Mouse (Mus musculus) cerebellum, adult 9-10 months (tissue): Measurements from ENCODE around the gene Mink1.

Experiments
- DNase-seq: peaks from one replicate; pipeline ENCODE4 v3.0.0; 2022

Gene Mink1

DNA sequence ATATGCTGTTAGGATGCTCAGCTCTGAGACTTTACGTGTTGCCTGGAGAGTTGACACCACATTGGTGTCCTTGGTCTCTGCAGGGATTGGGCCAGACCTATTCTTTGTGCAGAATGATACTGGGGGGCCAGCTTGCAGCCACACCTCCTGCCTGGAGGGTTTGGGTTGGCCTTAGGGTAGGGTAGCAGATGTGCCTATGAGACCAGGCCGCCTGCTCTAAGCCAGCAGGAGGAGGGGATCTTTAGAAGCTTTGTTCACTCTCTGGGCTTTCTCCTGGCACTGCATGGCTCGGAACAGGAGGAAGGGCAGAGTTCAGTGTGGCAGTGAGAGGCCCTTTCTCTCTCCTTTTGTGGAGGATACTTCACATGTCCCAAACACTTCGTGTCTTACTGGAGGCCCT, 33.4 kb downstream of the Mink1 start:
- DNase-seq, result no peak

DNA sequence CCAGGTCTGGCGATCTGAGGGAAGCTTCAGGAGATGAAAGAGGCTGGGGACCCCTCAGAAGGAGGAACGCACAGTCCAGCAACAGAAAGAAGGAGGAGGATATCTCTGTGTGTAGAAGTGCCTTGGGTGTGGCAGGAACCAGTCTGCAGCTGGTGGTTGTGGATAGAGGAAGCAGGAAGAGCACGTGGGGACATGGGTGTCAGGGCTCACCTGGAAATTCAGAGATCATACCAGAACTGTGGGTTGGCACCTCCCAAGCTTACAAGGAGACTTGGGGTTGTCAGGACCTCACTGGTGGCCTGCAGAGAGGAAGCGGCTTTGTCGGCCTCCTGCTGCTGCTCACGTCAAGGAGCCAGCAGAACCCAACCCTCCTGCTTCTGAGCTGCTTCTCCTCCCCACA, 34.6 kb downstream of the Mink1 start:
- no peak for DNase-seq

DNA sequence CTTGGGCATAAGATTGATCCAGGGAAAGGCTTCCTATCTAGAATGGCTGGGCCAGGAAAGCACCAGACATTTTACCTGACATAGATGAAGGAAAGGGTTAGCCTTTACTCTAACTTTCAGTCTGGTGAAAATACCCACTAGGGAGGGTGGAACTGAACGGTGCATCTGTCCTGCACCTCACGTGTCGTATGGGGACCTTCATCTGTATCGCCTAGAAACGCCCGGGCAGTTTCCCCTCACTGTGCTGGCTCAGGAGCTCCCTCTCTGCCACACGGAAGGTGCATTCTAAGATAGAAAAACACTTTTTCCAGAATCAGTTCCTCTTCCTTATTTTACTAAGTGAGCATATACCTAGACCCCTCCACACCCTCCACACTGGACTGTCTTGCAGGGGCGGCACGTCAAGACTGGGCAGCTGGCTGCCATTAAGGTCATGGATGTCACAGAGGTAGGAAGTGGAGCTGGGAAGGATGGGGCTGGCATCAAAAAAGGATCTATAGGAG, 35.8 kb downstream of the Mink1 start:
- no peak for DNase-seq

DNA sequence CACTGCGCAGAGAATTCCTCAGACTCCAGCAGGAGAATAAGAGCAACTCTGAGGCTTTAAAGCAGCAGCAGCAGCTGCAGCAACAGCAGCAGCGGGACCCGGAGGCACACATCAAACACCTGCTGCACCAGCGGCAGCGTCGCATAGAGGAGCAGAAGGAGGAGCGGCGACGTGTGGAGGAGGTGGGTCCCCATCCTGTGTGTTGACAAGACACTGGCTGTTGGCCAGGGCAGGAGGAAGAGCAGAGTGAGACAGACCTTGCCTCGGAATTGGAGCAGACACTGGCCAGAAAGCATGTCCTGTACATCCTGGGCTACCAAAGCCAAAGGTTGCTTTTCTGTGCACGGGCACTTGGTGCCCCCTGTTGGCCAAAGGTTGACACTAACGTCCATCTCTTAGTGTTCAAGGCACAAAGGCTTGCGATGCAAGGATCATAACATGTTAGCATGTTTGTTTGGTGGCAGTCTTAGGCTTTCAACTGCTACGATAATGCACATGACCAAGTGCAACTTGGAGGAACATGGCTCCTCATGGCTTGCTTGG, 42.4 kb downstream of the Mink1 start:
- peak; percentile 84 for DNase-seq

DNA sequence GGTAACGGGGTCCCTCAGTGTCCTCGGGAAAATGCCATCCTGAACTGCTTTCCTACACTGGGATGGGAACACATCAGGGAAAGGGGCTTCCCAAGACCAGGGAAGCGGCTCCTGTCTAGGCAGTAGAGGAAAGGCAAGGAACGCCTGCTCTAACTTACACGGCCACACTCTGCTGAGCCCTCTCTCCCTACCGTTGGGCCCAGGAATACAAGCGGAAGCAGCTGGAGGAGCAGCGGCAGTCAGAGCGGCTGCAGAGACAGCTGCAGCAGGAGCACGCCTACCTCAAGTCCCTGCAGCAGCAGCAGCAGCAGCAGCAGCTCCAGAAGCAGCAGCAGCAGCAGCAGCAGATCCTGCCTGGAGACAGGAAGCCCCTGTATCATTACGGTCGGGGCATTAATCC, 44.0 kb downstream of the Mink1 start:
- DNase-seq, result no peak

DNA sequence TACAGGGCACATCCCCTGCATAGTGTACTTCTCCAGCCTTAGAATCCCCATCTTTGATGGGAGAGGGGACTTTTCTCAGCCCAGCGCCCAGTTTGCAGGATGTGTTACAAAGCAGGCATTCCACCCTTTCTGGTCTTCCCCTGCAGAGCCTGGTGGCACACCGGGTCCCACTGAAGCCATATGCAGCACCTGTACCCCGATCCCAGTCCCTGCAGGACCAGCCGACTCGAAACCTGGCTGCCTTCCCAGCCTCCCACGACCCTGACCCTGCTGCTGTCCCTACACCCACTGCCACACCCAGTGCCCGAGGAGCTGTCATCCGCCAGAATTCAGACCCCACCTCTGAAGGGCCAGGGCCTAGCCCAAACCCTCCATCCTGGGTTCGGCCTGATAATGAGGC, 44.9 kb downstream of the Mink1 start:
- no peak for DNase-seq

DNA sequence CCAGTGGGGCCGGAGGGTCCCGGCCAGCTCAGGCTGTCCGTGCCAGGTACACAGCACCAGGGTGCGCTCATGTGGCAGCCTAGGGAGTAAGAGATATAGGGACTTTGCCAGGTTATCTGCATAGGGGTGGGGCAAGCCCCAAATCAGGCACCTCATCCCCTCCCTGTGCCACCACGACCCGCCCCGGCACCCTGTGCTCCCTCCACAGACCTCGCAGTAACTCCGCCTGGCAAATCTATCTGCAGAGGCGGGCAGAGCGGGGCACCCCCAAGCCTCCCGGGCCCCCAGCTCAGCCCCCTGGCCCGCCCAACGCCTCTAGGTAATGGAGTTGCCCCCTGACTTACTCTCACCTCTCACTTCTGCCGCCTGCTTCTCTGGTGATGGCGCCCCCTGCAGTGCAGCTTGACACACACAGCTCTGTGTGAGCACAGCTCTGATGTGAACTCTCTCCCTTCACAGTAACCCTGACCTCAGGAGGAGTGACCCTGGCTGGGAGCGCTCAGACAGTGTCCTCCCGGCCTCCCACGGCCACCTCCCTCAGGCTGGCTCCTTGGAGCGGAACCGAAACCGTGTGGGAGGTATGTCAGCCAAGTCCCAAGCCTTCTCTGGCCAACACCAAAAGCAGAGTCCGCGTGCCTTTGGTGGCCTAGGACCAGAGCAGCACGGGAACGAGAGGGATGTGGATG, 45.8 kb downstream of the Mink1 start:
- no peak for DNase-seq

DNA sequence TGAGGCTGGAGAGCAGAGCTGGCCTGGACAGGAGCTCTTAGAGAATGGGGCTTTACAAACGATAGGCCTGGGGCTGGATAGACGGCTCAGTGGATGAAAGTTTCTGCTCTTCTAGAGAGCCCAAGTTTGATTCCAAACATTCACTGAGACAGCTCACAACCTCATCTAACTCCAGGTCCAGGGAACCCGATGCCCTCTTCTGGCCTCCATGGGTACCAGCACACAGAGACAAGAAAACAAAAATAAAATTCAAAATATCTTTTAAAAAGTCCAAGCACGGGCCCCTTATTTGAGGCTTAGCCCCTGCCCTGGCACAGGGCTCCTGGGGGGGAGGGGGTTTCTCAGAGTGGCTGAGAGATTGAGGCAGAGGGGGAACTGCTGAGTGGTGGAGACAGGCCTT, 48.1 kb downstream of the Mink1 start:
- DNase-seq, result no peak

DNA sequence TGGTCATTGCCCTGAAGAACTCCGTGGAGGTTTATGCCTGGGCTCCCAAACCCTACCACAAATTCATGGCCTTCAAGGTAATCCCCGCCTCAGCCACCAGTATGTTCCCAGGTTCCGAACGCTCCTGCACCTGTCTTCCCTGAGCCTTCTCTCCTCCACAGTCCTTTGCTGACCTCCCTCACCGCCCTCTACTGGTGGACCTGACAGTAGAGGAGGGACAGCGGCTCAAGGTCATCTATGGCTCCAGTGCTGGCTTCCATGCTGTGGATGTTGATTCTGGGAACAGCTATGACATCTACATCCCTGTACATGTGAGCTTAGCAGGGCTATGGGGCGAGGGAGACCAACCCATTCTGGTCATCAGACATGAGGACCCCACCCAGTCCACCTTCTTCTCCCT, 49.8 kb downstream of the Mink1 start:
- DNase-seq, result no peak

DNA sequence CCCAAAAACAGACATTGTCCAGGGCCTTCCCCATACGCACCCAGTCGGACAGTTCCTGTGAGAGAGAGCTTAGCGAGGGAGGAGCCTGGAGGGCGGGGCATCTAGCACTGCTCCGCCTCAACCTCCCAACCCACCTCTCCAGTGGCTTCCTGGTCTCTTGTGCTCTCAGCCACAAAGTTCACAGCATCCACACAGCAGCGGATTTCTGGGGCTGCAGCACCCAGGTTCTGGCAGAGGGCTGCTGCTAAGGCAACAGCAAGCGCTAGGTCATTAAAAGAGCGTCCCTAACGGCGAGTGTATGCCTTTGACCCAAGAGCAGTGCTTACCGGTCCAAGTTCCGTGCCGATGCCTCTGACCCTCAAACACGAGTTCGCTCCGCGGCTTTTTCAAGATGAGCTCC, 52.4 kb downstream of the Mink1 start:
- no peak for DNase-seq

DNA sequence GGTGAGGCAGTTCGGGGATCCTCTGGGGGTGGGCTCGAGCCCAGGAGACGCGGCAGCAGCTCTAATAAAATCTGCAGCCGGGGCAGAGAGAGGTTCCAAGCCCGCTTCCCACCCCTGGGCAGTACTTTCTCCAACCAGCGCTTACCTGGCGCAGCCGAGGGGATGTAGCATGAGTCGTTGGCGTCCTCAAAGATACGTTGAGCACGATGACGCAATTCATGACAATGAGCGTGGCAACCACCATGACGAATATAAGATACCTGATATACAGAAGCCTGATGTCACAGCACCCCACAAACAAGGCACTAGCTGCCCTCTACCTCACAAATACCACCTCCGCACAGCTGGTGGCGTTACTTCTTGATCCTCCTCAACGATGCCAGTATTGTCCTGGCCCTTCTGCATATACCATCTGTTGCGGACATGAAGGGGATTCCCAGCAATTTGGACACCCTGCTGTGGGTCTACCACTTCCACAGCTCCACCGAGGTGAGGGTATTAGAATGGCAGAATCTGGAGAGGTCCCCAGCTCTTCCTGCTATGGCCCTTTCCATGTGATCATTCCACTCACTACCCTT, 52.9 kb downstream of the Mink1 start, which contains the start of gene 4930544D05Rik:
Gene 4930544D05Rik, plus strand, starts transcription at position 333 of the 578 bp plus-strand sequence.
- DNase-seq, result no peak

DNA sequence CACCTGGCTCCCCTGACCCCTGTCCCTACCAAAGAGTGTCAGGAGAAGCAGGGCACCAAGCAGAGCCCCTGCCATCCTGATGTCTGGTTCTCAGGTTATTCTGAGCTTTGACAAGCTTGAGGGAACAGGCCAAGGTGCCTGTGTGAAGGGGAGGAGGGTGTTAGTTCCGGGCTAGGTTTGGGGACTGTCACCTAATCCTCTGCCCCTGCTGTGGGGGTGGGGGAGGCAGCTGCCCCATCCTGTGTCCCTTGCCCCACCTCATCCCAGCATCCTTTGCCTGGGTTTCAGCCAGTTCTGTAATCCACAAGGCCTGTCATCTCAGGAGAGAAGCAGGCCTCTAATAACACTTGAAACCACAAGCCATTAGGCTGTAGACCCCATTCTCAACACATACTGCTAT, 56.4 kb downstream of the Mink1 start, which contains the start of gene Chrne:
Gene Chrne, minus strand, starts transcription at position 116 of the 400 bp plus-strand sequence.
- DNase-seq, result no peak

DNA sequence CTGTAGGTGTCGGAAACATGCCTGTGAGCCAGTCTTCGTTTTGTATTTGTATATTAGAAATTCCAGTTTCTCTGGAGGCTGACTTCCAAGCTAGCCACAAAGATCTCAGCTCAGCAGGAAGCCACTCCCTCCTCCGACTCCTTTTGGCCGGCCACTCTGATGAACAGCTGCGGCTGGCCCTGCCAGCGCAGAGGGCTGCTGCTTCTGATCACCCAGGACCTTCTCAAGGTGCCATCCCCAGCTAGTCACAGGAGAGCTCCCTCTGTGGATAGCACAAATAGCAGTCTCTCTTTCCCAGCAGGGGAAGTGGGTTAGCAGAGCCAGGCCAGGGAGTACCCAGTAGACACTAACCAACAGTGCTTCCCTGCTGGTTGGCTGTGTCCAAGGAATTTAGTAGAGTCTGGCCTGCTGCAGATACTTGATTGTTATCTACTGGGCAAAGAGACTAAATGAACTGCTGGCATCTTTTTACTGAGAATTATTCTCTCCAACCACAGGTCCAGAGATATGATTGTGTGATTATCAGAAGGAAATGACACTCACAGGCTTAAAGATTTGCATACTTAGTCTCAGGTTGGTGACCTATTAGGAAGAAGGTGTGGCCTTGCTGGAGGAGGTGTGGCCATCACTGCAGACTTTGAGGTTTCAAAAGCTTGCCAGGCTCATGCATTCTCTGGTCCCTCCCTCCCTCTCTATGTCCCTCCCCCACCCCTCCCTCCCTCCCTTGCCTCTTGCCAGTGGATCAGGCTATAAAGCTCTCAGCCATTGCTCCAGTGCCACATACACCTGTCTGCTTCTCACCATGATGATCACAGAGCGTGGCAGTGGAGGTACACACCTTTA, 59.5 kb downstream of the Mink1 start:
- DNase-seq, result no peak

DNA sequence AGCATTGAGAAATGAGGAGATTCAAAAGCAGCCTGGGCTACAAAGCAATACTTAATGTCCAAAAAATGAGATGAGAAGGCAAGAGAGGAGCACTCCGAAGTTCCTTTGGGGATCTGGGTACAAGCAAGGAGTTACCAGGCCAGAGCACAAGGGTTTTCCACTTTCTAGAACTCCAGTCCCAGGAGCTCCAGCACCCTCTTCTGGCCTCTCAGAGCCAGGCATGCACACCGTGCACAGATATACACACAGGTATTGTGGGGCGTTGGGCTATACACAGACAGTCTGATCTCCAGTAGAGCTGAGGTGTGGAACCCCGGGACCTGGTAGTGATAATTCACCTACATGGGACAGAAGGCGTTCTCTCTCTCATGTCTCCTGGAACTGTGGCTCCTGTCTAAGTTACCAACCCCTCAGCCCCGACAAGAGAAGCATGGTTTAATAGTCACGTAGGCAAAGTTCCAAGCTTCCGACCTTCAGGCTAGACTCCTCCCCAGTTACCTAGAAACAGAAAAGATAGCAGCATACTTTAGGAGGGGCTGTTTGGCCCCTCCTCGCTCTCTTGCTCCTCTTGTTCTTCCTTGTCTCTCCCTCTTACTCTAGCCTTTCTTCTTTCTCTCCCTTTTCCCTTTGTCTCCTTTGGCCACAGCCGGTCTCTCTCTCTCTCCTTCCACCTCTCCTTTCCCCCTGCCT, 60.5 kb downstream of the Mink1 start:
- DNase-seq, result no peak

DNA sequence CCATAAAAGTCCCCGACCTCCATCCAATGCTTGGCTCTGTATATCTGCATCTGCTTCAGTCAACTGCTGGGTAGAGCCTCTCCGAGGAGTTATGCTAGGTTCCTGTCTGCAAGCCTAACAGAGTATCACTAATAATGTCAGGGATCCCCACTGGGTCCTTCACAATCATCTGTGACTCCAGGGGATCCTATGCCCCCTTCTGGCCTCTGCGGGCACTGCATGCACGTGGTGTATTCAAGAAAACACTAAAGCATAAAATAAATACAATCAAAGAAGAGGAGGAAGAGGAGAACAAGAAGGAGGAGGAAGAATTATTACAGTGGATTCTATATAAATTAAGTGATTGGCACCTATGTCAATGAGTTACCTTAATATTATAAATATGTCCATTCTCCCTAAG, 62.8 kb downstream of the Mink1 start:
- no peak for DNase-seq

DNA sequence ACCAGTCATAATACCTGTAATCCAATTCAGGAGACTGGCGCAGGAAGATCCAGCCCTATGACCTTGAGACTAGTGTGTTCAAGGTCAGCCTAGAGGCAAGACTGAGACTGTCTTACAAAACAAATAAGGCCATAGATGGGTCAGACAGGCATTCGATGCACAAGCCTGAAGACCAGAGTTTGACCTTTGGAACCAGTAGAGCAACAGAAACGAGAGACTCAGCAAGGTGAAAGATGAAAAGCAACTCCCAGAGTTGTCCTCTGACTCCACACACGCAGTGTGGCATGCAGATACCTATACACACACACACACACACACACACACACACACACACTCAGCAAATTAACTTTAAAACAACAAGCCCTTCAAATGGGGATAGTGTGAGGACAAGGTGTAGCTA, 64.2 kb downstream of the Mink1 start:
- no peak for DNase-seq

DNA sequence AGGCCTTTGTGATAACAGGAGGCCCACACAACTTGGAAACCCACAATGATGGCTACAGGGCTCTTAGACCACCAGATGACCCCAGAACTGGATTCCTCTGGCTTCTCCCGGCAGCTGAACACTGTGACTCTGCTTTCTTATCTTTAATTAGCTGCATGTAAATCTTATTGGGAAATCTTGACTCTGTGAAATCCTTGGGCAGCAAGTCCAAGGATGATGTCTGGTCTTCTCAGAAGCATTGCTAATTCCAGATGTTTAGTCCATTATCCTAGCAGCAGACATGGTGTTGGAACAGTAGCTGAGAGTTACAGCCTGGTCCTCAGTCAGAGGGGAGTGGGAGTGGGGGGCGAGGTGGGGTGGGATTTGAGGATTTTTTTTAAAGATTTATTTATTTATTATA, 65.8 kb downstream of the Mink1 start:
- no peak for DNase-seq

DNA sequence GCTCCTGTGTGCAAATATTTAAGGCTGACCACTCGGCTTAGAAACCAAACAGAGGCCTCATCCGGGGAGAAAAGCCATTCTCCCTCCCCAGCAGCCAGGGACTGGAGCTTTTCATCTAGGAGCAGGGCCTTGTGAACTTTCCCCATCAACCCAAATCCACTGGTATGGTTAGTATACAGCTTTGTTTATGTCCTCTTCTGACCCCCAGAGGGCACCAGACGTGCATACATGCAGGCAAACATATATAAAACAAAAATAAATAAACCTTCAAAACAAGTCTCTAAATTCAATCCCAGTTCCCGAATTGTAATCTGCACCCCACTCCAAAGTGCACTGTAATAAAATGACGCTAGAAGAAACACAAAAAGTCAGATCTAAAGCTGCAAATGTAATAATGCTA, 66.9 kb downstream of the Mink1 start:
- no peak for DNase-seq

DNA sequence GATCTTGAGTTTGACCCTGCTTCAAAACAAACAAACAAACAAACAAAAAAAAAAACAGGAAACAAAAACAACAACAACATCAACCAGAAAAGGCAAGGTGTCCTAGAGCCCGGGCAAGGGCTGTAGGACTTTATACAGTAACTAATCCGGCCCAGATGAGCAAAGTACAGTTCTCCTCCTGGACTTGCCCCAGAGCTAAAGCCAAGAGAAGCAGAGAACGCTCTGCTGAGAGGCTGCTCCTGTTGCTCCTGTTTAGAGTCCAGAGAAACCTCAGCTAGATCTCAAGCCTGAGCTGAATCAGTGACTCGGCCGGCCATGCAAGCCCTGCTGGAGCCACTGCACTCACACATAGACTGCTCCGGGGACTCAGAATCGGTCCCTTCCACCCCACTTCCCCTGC, 67.4 kb downstream of the Mink1 start:
- DNase-seq, result no peak

DNA sequence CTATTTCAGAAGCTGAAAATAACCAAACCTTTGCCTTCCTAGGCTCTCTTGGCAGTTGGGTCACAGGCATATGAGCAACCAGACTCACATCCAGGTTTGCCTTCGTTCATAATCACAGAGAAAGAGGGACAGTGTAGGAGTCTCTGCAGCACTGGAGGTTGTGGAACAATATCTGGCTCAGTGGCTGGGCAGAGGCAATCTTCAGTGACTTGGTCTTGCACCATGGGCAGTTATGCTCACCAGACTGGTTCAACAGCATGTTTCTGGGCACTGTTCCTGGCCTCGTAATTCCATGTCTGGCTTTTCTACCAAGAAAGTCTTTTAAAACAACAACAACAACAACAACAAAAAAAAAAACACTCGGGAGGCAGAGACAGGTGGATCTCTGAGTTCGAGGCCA, 72.9 kb downstream of the Mink1 start:
- DNase-seq, result no peak

DNA sequence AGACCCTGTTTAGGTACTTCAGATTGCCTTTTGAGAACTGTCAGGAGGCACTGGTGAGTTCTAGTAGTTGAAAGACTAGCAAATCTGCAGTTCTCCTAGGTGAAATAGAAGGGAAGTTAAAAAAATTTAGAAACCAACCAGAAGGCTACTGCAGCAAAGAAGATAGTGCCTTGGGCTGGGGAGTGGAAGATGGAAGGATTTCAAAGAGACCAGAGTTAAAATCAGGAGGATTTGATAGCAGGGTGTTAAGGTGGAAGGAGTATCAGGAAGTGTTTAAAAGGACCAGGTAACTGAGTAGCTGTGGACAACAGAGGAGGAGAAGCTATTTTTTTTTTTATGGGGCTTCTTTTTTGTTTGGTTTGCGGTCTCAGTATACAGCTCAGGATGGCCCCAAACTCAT, 75.1 kb downstream of the Mink1 start:
- DNase-seq, result no peak

DNA sequence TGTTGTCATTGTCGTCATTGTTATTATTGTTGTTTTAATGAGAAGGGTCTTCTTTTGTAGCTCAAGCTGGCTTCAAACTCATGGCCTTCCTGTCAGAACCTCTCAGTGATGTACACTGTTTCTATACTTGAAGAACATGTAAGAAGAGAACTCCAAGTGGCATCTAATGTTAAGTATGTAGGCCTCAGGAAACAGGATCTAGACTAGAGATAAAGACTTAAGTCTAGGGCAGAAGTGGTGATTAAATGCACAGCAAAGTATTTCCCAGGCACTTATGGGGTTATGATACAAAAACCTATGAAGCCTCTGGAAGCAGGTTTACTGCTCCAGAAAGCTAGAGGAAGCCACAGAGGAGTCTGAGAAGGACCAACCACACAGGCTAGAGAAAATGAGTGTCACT, 75.6 kb downstream of the Mink1 start:
- no peak for DNase-seq

DNA sequence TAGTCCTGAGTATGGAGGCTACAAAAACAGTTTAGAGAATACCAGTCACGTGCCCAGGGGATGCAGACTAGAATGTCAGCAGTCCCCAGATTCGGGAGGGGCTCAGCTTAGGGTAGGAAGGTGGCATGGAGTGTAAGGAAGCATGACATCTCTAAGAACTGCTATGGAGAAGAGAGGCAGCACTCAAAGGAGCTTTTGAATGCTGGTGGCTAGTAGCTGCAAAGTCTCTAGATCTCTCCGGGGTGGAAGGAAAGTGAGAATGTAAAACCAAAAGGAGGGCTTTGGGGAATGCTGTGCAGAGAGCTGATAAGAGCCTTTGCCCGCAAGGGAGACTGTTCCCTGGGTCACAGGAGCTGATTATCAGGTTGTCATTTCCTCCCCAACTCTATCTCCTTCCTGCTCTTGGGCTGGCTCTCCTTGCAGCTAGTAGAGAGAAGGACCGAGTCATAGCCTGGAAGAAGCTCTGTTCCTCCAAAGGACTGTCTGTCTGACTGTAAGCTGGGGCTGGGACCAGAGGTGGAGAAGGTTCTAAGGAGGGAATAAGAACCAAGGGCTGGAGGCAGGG, 76.1 kb downstream of the Mink1 start, which contains the start of gene Gp1ba:
Gene Gp1ba, plus strand, starts transcription at position 409 of the 565 bp plus-strand sequence.
- DNase-seq, result no peak
